Mouse (Mus musculus) erythroblast, embryonic 14.5 days (primary cell): ENCODE results near the gene Akap9.

Experiments used
- GATA1 ChIP-seq: IDR thresholded peaks from 2 replicates; pipeline ENCODE4 v1.6.1; 2012; ENCODE audit warnings: low read length, inconsistent platforms, mixed read lengths
- TAL1 ChIP-seq: IDR thresholded peaks from 3 replicates; pipeline ENCODE4 v1.6.1; 2012; ENCODE audit warnings: low read length, inconsistent platforms, mixed read lengths

GRCm38 (mm10) chr5:3952498-3952897, 24.6 kb downstream of the Akap9 start:
- no peak for TF ChIP-seq GATA1
- no peak for TF ChIP-seq TAL1
